Mouse (Mus musculus) induced T-regulatory cell, adult 2 months (primary cell): ENCODE results near the gene Rwdd1.
"Not testable (repeated sequence)": the region's sequence is repeated elsewhere in the genome, so short reads cannot be mapped to it uniquely, and the experiment has no call there.

Experiments
- DNase-seq: peaks from one replicate; pipeline ENCODE4 v3.0.0-alpha.2; 2012; ENCODE audit warnings: low read depth

Gene Rwdd1

DNA sequence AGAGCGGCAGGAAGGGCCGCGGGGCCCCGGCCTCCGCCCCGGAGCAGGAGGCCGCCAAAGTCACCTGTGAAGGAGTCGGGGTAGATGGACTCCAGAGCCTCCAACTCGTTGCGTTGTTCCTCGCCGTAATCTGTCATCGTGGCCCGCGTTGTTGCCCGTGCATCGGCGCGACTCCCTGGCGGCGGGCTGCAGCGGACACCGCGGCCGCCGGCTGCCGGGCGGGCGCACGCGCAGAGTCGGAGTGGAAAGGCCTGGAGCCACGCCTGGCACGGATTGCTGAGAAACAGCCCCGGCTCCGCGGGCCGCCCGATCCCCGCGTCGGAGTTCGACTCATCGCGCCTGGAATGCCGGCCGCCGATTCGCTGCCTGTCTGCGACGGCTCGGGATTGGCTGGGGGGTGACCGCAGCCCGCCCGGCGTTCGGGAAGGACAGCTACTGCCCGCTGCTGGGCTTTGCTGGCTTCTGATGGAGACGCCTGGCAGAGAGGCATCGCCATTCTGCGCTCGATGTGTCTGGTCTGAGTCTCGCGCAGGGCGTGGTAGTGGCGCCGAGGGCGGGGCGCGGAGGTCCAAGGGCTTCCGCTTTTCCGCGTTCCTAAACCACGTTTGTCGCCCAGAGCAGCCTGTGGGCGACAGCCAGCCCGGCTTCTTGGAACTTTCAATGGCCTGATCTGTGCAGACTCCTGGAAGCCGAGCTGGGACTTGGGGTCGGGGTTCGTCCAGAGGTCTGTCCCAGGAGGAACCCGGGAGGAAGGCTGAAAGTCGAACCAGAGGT, at the start of gene Rwdd1:
TSS of gene Rwdd1 (minus strand) at position 323 of the 774 bp plus-strand sequence.
- DNase-seq = peak; percentile 96

DNA sequence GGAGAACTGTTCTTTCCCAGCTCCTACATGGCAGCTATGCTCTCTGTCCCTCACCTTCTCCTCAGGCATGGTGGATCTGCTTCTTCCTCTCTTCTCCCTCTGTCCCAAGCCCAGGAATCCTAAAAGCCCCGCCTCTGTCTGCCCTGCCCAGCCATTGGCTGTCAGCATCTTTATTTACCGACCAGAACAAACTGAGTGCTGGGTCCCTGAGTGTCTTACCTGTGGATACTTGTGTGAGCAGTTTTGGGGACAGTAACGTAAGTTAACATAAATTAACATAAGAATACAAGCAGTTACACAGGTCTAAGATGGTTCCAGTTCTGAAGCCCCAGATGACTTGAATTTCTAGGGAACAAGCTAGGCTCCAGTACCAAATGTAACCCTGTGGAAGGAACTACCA, 47.2 kb upstream of the Rwdd1 start:
- DNase-seq = no peak

DNA sequence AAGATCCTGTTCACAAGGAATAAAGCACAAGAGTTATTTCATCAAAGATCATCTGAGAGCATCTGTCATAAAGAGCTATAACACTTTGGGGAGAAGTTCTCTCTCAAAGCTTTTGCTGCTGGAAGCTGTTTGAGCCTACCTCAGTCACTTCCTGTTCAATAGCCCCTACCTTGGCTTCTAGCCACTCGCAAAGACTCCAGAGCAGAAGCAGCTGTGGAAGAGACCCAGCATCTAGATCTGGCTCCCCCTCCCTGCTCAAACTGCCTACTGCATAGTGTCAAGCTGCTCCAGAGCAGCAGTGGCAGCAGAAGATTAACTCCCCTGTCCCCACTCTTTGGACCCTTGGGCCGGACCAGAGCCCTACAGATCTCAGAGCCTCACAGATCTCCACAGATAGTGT, 34.6 kb upstream of the Rwdd1 start:
- DNase-seq = no peak

DNA sequence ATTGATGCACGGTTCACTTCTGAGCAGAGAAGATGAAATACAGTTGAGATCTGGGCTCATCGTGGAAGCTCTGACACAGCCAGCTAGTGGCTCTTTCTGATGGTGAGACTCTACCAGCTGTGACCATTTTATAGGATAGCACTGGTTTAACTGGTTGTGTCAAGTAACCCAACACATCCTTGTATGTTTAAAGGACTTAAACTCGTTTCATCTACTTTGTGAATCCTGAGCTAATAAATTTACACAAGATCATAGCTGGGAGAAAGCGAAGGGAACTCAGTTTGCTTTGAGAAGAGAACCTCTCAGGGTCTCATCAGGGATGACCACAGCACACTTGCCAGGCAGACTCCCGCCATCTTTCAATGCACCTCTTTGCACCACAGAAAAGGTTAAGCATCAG, 24.8 kb upstream of the Rwdd1 start, which contains the start of gene Calhm4:
TSS of gene Calhm4 (minus strand) at position 101 of the 400 bp plus-strand sequence.
- no peak for DNase-seq

DNA sequence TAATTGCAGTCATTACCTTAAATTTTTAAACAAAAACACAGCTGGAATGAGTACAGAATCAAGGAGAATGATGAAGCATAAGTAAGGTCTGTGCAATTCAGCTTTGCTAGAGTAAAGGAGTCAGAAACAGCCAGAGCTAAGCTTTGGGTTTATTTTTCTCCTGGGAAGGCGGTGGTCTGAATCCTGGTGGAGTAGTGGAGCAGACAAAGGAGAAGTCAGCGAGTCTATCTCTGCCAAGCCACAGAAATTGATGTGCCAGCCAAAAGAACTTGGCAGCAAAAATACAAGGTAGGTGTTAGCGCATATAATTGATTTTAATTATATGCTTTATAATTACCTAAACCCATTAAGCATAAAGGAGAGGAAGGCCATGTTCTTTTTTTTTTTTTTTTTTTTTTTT, 18.0 kb upstream of the Rwdd1 start, which contains the start of gene Trappc3l:
TSS of gene Trappc3l (plus strand) at position 197 of the 400 bp plus-strand sequence.
- DNase-seq = no peak

DNA sequence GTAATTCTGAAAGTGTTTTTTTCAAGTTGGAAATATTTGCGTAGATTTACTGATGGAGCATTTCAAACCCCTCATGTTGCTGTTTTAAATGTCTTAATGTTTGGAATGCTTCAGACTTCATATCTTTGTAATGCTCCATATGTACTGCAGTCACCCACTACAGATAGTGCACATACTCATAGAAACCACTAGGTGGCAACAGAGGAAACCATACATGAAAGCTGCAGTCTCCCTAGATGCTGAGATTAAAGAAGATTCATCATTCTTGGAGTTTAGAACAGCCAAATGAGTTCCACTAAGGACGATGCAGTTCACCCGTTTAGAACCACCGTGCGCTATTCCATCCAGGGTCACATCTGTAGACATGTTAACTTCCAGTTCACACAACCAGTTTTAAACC, 17.2 kb upstream of the Rwdd1 start:
- DNase-seq = peak; percentile 71

DNA sequence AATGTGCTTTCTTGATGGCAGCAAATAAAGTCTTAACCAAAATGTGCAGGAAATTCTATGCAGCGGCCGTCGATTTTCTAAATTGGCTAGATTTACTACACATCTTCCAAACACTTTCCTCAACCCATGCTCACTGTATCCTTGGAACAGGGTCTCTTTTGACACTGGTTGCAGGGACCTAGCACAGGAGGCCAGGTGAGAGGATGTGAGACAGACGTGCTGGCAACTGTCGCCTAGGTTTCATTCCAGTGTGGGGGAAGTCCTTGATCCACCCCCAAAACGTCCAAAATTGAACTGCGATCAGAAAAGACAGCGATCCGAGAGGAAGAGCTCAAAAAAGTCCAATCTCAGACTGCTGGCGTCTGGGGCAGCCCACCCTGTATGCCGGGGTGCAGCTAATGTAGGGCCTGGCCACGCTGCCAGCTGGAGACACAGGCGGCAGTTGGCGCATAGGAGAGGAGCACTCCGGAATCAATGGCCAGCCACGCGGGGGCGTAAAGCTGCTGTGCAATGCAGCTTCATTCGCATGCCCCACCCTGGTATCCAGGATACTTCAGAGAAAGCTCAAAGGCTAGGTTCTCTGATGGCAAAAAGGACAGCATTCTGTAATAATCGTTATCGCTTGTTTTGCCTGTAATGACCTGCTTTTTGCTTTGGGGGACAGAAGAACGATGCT, 14.3 kb upstream of the Rwdd1 start:
- DNase-seq = peak; percentile 75

DNA sequence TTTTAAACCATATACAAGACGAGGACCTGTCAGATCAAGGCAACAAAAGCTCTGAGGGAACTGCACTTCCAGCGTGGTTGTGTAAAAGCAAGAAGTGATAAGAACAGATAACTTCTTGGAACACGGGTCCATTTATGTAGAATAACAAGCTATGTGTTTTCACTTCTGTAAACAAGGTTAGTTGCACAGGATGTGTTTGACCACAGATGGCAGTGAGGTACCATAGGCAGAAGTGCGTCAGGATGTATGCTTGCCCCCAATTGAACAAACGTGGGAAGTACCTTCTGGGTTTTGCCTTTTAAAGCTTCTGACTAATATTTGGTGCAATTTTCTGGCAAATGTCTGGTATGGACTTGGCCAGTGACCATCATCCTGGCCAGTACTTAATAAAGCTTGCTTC, 10.9 kb upstream of the Rwdd1 start:
- peak; percentile 75 for DNase-seq

DNA sequence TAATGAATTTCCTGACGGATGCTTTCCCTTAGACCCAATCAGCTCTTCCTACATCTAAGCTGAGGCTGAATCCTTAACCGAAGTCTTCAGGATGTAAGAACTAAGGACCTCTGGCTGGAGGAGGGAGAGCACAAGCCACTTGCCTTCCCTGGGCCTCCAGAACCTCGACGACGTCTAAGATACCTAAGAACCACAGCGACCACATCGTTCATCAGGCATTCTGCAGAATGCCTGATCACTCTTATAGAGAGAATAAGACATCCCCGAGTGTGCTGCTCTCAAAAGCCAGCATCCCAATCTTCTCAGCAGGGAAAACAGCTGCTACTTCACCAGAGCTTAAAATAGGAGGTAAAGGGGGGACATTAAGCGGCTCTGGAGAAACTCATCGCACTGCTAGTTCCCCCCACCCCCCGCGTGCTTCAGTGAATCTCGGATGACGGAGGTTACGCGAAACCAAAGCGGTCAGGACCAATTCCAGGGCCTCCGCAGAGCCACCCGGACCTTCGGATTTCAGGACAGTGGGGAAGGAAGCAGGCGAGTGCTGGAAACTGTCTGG, 600 bp downstream of the Rwdd1 start:
- no peak for DNase-seq

DNA sequence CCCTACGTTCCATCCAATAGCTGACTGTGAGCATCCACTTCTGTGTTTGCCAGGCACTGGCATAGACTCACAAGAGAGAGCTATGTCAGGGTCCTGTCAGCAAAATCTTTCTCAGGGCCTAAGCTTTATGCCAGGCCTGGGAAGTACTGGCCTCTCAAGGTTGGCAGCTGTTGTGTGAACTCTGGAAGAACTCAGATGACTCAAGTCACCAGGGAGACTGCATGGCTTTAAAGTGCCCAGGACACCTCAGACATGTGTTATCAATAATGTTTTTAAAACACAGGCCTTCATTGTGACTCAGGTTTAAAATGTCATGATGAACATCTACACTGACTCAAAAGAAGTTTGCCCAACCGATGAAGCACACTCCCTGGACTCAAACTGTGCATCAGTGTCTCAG, 6.2 kb downstream of the Rwdd1 start:
- no peak for DNase-seq

DNA sequence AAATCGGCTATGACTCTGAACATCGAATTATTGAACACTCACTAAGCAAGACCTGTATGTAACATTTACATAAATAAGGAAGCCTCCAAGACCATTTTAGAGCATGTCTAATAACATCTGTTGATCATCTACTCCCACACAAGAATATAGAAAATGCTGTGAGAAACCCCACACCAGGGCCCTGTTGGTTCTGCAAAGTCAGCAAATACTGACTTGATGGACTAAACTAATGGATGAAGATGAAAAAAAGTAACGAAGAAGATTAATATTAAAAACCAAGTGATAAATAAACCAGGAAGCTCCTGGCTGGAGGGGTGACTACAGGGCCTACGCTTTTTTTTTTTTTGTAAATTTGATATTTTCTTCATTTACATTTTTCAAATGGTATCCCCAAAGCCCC, 6.8 kb downstream of the Rwdd1 start:
- no peak for DNase-seq

DNA sequence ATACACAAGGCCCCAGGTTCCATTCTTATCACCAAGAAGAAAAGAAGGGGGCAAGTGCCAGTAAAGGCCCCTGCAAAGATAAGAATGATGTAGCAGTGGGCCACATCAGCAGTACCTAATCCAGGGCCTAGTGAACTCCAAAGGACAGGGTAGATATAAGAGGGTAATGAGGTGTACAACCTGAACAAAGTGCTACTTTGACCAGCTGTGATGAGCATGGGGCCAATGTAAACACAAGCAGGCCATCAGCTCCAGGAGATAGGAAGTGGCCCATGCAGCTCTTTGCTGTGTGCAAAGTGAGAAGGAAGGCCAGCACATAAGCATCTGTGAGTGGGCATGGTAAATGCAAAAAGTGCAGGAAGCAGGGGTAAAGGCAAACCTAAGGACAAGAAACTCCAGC, 21.0 kb downstream of the Rwdd1 start:
- DNase-seq = no peak

DNA sequence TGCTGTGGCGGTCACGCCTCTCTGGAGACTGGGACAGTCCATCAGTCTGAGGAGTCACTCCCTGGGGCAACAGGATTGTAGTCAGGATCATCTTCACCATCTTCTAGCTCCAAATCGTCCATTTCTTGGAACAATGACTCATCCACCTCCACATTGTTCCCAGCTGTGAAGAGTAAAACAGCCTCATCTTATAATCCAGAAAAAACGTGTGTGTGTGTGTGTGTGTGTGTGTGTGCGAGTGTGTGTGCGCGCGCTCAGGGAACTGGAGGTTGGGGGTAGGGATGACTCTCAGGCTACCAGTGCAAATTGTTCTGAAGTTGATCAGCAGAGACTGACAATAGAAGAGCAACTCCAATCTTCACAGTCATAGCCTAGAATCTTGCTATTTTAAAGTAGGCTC, 22.7 kb downstream of the Rwdd1 start:
- not testable (repeated sequence) for DNase-seq

DNA sequence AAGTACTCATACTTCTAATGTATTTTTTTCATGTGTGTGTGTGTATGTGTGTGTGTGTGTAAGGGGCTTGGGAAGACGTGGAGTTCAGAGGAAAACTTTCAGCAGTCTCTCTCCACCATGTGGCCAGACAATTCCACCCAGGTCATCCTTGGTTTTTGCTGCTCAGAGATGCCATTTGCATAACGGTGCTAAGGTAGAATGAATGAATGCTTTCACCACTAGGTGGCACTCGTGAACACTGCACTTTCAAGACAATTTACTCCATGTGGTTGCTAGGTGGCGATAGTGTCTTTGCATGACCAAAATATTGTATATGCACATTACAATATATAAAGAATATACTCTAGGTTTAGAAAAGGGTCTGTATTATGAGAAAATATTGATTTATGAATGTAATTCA, 32.7 kb downstream of the Rwdd1 start:
- peak; percentile 92 for DNase-seq

DNA sequence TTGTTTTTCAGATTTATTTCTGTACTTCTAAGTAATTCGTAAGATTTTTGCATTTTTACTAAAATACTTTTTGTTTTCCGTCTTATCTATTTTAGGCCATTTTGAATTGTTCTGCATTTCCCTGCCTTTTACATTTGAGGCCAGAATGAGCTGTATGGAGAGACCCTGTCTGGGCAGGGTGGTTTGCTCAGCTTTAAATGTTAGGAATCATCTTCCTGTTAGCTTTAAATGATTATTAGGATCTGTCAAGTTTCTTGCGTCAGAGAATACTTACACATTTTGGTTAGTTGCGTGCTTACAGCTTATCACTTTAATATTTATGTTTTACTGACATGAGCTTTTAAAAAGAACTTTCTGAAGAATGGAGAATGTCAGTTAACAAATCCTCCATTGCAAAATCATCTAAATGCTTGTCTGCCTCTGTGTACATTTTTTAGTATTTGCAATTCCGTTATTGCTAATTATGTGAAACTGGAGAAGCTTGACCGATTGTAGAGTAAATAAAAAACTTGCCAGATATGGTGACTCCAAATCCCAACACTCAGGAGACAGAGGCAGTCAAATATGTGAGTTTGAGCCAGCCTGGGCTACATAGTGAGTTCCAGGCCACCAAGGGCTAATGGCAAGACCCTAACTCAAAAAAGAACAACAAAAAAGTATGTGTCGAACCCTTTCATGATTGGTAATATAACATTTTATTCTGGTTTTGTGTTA, 44.5 kb downstream of the Rwdd1 start:
- no peak for DNase-seq

DNA sequence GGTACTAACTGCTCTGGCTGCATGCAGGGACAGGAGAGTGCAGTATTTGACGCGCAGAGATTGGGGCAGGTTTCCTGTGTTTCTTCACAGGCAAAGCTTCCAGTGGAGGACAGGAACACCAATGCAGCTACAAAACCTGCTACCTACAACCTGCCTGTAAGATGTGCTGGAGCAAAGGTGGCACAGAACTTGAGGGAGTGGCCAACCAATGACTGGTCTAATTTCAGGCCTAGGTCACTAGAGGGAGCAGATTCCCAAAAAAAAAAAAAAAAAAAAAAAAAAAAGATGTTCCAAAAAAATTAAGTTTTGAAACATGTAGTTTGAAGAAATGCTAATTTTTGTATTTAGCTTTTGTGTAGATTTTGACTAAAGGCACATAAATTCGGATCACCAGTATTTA, 66.9 kb downstream of the Rwdd1 start:
- no peak for DNase-seq

DNA sequence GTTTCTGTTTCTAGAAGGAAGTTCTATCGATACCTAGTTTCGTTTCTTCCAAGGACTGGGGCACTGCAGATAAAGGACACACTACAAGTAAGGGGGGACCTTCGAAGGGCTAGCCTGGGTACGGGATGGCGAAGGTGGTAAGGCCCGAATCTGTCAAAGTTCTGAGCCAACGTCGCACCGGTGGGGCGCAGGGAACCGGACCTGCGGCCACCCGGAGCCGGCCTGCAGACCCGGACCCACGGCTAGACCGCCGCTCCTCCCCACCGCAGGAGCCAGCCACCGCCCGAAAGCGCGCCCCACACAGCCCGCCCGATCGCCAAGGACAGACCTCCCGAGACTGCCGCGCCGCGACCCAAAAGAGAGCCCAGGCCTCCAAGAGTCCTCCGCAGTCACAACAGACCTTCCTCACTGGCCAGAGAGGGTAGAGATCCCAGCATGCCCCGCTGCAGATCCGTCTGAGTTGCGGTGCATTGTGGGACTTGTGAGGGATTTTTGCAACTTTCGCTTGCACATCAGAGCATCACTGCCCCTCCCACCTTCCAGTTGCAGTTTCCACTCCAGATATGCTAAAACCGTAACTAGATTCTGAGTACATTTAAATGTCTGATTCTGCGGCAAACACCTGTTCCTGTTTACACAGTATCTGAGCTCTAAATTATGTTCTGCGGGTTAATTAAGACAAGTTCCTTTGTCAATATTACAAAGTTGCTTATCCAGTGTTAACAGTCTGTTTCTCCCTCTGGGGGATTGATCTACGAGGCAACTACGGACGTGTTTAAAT, 68.4 kb downstream of the Rwdd1 start, which contains the start of gene Zup1:
TSS of gene Zup1 (minus strand) at position 467 of the 781 bp plus-strand sequence.
- peak; percentile 95 for DNase-seq
